Mouse (Mus musculus): Measurements from ENCODE around the gene Cacna2d2. TPM values are rescaled to one million over a fixed set of nuclear protein-coding genes. Genes with fewer than 3 reads are reported as not detected.

Gene Cacna2d2
- polyA plus RNA-seq, 1 experiment from 2014 or later = 4.2 TPM

DNA sequence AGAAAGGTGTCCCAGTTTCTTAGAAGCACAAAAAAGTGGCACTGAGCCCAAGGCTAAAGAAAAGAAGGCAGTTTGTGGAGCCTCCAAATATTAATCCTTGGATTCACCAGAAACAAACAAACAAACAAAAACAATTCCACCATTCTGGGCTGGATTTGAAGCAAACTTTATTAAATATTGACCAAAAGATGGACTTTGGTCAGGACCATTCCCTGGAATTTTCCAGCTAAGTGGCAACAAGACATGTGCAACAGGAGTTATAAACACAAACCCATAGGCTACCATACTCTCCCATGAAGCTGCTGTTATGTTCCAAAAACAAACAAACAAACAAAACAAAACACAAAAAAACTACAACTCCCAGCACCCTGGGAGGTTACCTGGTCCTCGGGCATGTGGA, 74.6 kb downstream of the Cacna2d2 start:
- Histone ChIP-seq H3K9me3 (ENCODE audit: control insufficient read depth, low read length) (no peaks in the 10 kb centered on the region), H3K27me3 (ENCODE audit: control insufficient read depth, insufficient read depth, low read length) (no peaks in the 10 kb centered on the region), H3K36me3 (ENCODE audit: control insufficient read depth, insufficient read depth, low read length) (no peaks in the 10 kb centered on the region), H3K4me1 (replicated peaks; ENCODE audit: control insufficient read depth, insufficient read depth, low read length) (peaks cover under 1% of the 10 kb centered on the region; the same call in 1 of the 2 replicates), H3K9ac (ENCODE audit: low read depth, low read length) (no peak overlapping the region), H3K4me2 (replicated peaks; ENCODE audit: low read depth, low read length) (no peak overlapping the region), H3K27ac (ENCODE audit: low read depth, low read length) (no peak overlapping the region), H3K4me3 (ENCODE audit: low read depth, low read length) (no peak overlapping the region)
- DNase-seq (ENCODE audit: low spot score) (no peak), ATAC-seq (ENCODE audit: low FRiP score) (no peak)
- 88% methylated on average over 1 of the region's 1 CpGs for WGBS

DNA sequence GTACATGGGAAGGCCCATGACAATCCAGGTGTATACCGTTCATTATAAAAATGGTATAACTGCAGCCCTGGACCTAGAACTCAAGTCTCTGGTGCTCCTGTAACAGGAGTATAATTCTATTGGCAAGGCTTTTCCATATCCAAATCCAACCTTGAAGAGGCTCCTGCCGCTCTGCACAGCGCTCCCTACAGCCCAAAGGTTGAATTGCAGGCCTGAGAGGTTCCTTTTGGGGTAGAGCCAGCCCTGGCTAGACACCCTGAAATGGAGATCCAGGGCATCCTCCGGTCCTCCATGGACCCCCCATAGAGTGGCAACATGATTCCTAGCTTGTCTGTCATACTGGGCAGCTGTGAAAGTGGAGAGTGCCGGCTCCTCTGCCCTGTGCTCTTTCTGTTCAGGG, 79.6 kb downstream of the Cacna2d2 start:
- 0 out of 2 replicates have a peak, but pooled peaks have one; percentile 17 for ATAC-seq (ENCODE audit: low FRiP score)
- no peak overlapping the region for H3K9ac ChIP-seq (ENCODE audit: low read depth, low read length)
- H3K27ac ChIP-seq (ENCODE audit: low read depth, low read length) = peak overlapping the region; percentile 6; the same call in 1 of the 2 replicates
- peak overlapping the region; percentile 1; the same call in 1 of the 2 replicates for H3K4me2 ChIP-seq (replicated peaks; ENCODE audit: low read depth, low read length)
- H3K4me1 ChIP-seq (replicated peaks; ENCODE audit: control insufficient read depth, insufficient read depth, low read length) = peaks cover 10% of the 10 kb centered on the region; the same call in 1 of the 2 replicates
- H3K36me3 ChIP-seq (ENCODE audit: control insufficient read depth, insufficient read depth, low read length) = no peaks in the 10 kb centered on the region
- no peaks in the 10 kb centered on the region for H3K9me3 ChIP-seq (ENCODE audit: control insufficient read depth, low read length)
- H3K27me3 ChIP-seq (ENCODE audit: control insufficient read depth, insufficient read depth, low read length) = no peaks in the 10 kb centered on the region
- 31% methylated on average over 5 of the region's 5 CpGs for WGBS
- H3K4me3 ChIP-seq (ENCODE audit: low read depth, low read length) = no peak overlapping the region
- peak; percentile 74 for DNase-seq (ENCODE audit: low spot score)

GRCm38 (mm10) chr9:107479593-107479992, 80.2 kb downstream of the Cacna2d2 start:
- peak overlapping the region; percentile 1 for H3K4me2 ChIP-seq (replicated peaks; ENCODE audit: low read depth, low read length)
- WGBS = 10% methylated on average over 14 of the region's 14 CpGs
- ATAC-seq (ENCODE audit: low FRiP score) = no peak
- H3K9ac ChIP-seq (ENCODE audit: low read depth, low read length) = no peak overlapping the region
- no peaks in the 10 kb centered on the region for H3K9me3 ChIP-seq (ENCODE audit: control insufficient read depth, low read length)
- H3K4me1 ChIP-seq (replicated peaks; ENCODE audit: control insufficient read depth, insufficient read depth, low read length) = peaks cover 13% of the 10 kb centered on the region; the same call in 1 of the 2 replicates
- no peaks in the 10 kb centered on the region for H3K36me3 ChIP-seq (ENCODE audit: control insufficient read depth, insufficient read depth, low read length)
- peak overlapping the region; percentile 67 for H3K27ac ChIP-seq (ENCODE audit: low read depth, low read length)
- no peak overlapping the region for H3K4me3 ChIP-seq (ENCODE audit: low read depth, low read length)
- DNase-seq (ENCODE audit: low spot score) = peak; percentile 63
- no peaks in the 10 kb centered on the region for H3K27me3 ChIP-seq (ENCODE audit: control insufficient read depth, insufficient read depth, low read length)

GRCm38 (mm10) chr9:107480477-107481069, 81.2 kb downstream of the Cacna2d2 start:
- WGBS = 11% methylated on average over 9 of the region's 9 CpGs
- Histone ChIP-seq H3K27me3 (ENCODE audit: control insufficient read depth, insufficient read depth, low read length) (no peaks in the 10 kb centered on the region), H3K36me3 (ENCODE audit: control insufficient read depth, insufficient read depth, low read length) (no peaks in the 10 kb centered on the region), H3K4me3 (ENCODE audit: low read depth, low read length) (no peak overlapping the region), H3K9me3 (ENCODE audit: control insufficient read depth, low read length) (no peaks in the 10 kb centered on the region), H3K4me1 (replicated peaks; ENCODE audit: control insufficient read depth, insufficient read depth, low read length) (peaks cover 14% of the 10 kb centered on the region; the same call in 1 of the 2 replicates), H3K9ac (ENCODE audit: low read depth, low read length) (no peak overlapping the region), H3K4me2 (replicated peaks; ENCODE audit: low read depth, low read length) (no peak overlapping the region), H3K27ac (ENCODE audit: low read depth, low read length) (peak overlapping the region; percentile 67)
- peak; percentile 54 for DNase-seq (ENCODE audit: low spot score)
- ATAC-seq (ENCODE audit: low FRiP score) = peak; percentile 56; the same call in 1 of the 2 replicates

DNA sequence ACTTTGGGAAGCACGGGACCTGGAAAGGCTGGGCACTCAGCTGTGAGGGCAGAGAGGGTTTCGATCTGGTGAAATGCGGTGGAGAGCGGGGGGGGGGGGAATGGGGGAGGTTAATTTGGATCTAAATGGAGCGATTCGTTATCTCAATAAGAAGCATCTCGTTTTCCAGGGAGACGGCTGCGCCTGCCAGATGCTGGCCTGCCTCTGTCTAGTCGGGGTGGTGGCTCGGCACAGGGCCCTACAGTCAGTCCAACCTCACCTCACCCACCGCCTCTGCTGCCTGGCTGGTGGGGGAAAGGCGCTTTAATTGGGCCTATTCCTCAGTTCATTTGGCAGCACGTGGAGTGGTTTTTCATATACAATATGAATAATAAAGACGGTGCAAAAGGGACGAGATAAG, 81.9 kb downstream of the Cacna2d2 start:
- DNase-seq (ENCODE audit: low spot score) (no peak), ATAC-seq (ENCODE audit: low FRiP score) (no peak)
- 21% methylated on average over 16 of the region's 16 CpGs for WGBS
- no peak overlapping the region for H3K4me2 ChIP-seq (replicated peaks; ENCODE audit: low read depth, low read length)
- no peaks in the 10 kb centered on the region for H3K27me3 ChIP-seq (ENCODE audit: control insufficient read depth, insufficient read depth, low read length)
- H3K9ac ChIP-seq (ENCODE audit: low read depth, low read length) = no peak overlapping the region
- H3K4me3 ChIP-seq (ENCODE audit: low read depth, low read length) = no peak overlapping the region
- H3K36me3 ChIP-seq (ENCODE audit: control insufficient read depth, insufficient read depth, low read length) = no peaks in the 10 kb centered on the region
- H3K9me3 ChIP-seq (ENCODE audit: control insufficient read depth, low read length) = no peaks in the 10 kb centered on the region
- H3K4me1 ChIP-seq (replicated peaks; ENCODE audit: control insufficient read depth, insufficient read depth, low read length) = peaks cover 19% of the 10 kb centered on the region; the same call in 1 of the 2 replicates
- peak overlapping the region; percentile 67; the same call in 1 of the 2 replicates for H3K27ac ChIP-seq (ENCODE audit: low read depth, low read length)

DNA sequence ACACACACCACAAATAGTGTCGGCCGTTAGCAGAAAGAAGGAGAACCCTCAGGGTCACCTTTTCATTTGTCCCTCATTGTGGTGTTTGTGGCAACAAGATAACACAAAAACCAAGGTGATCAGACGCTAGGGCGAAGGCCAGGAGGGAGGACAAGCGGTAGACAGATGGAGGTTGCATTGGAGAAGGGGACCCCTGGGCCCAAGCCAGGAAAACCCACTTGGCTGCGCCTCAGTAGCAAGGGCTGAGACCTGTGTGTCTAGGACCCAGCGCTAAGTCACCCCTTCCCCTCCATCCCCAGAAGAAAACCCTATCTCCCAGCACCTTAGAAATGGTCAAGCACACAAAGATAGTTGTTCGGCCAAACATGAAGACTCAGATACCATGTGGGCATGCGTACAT, 82.6 kb downstream of the Cacna2d2 start:
- no peaks in the 10 kb centered on the region for H3K27me3 ChIP-seq (ENCODE audit: control insufficient read depth, insufficient read depth, low read length)
- no peak for DNase-seq (ENCODE audit: low spot score)
- peaks cover 22% of the 10 kb centered on the region; the same call in 1 of the 2 replicates for H3K4me1 ChIP-seq (replicated peaks; ENCODE audit: control insufficient read depth, insufficient read depth, low read length)
- H3K9me3 ChIP-seq (ENCODE audit: control insufficient read depth, low read length) = no peaks in the 10 kb centered on the region
- no peak overlapping the region for H3K9ac ChIP-seq (ENCODE audit: low read depth, low read length)
- no peak for ATAC-seq (ENCODE audit: low FRiP score)
- no peak overlapping the region for H3K4me2 ChIP-seq (replicated peaks; ENCODE audit: low read depth, low read length)
- peak overlapping the region; percentile 67; the same call in 1 of the 2 replicates for H3K27ac ChIP-seq (ENCODE audit: low read depth, low read length)
- H3K36me3 ChIP-seq (ENCODE audit: control insufficient read depth, insufficient read depth, low read length) = no peaks in the 10 kb centered on the region
- 98% methylated on average over 9 of the region's 9 CpGs for WGBS
- no peak overlapping the region for H3K4me3 ChIP-seq (ENCODE audit: low read depth, low read length)

GRCm38 (mm10) chr9:107482770-107483169, 83.4 kb downstream of the Cacna2d2 start:
- no peak overlapping the region for H3K9ac ChIP-seq (ENCODE audit: low read depth, low read length)
- 87% methylated on average over 4 of the region's 4 CpGs for WGBS
- no peak overlapping the region for H3K4me2 ChIP-seq (replicated peaks; ENCODE audit: low read depth, low read length)
- no peak overlapping the region for H3K27ac ChIP-seq (ENCODE audit: low read depth, low read length)
- H3K36me3 ChIP-seq (ENCODE audit: control insufficient read depth, insufficient read depth, low read length) = no peaks in the 10 kb centered on the region
- ATAC-seq (ENCODE audit: low FRiP score) (no peak), DNase-seq (ENCODE audit: low spot score) (no peak)
- H3K9me3 ChIP-seq (ENCODE audit: control insufficient read depth, low read length) = no peaks in the 10 kb centered on the region
- H3K4me1 ChIP-seq (replicated peaks; ENCODE audit: control insufficient read depth, insufficient read depth, low read length) = peaks cover 22% of the 10 kb centered on the region; the same call in 1 of the 2 replicates
- H3K27me3 ChIP-seq (ENCODE audit: control insufficient read depth, insufficient read depth, low read length) = no peaks in the 10 kb centered on the region
- H3K4me3 ChIP-seq (ENCODE audit: low read depth, low read length) = no peak overlapping the region

GRCm38 (mm10) chr9:107483714-107484113, 84.3 kb downstream of the Cacna2d2 start:
- no peaks in the 10 kb centered on the region for H3K36me3 ChIP-seq (ENCODE audit: control insufficient read depth, insufficient read depth, low read length)
- no peaks in the 10 kb centered on the region for H3K9me3 ChIP-seq (ENCODE audit: control insufficient read depth, low read length)
- no peak overlapping the region for H3K9ac ChIP-seq (ENCODE audit: low read depth, low read length)
- no peak for ATAC-seq (ENCODE audit: low FRiP score)
- H3K4me1 ChIP-seq (replicated peaks; ENCODE audit: control insufficient read depth, insufficient read depth, low read length) = peaks cover 22% of the 10 kb centered on the region; the same call in 1 of the 2 replicates
- 94% methylated on average over 5 of the region's 5 CpGs for WGBS
- no peaks in the 10 kb centered on the region for H3K27me3 ChIP-seq (ENCODE audit: control insufficient read depth, insufficient read depth, low read length)
- H3K27ac ChIP-seq (ENCODE audit: low read depth, low read length) = peak overlapping the region; percentile 82; the same call in 1 of the 2 replicates
- DNase-seq (ENCODE audit: low spot score) = no peak
- no peak overlapping the region for H3K4me3 ChIP-seq (ENCODE audit: low read depth, low read length)
- H3K4me2 ChIP-seq (replicated peaks; ENCODE audit: low read depth, low read length) = no peak overlapping the region

- no peaks in the 10 kb centered on the region for H3K36me3 ChIP-seq (ENCODE audit: control insufficient read depth, insufficient read depth, low read length)
- DNase-seq (ENCODE audit: low spot score) (peak; percentile 46), ATAC-seq (ENCODE audit: low FRiP score) (peak; percentile 17)
- H3K27ac ChIP-seq (ENCODE audit: low read depth, low read length) = peak overlapping the region; percentile 82
- no peak overlapping the region for H3K9ac ChIP-seq (ENCODE audit: low read depth, low read length)
- no peaks in the 10 kb centered on the region for H3K9me3 ChIP-seq (ENCODE audit: control insufficient read depth, low read length)
- no peak overlapping the region for H3K4me2 ChIP-seq (replicated peaks; ENCODE audit: low read depth, low read length)
- peaks cover 19% of the 10 kb centered on the region; the same call in 1 of the 2 replicates for H3K4me1 ChIP-seq (replicated peaks; ENCODE audit: control insufficient read depth, insufficient read depth, low read length)
- H3K27me3 ChIP-seq (ENCODE audit: control insufficient read depth, insufficient read depth, low read length) = no peaks in the 10 kb centered on the region
- no peak overlapping the region for H3K4me3 ChIP-seq (ENCODE audit: low read depth, low read length)
- 66% methylated on average over 17 of the region's 17 CpGs for WGBS
These were observed 84.9 kb downstream of the Cacna2d2 start for GRCm38 (mm10) chr9:107484302-107484701.

Data from hindbrain, embryonic 11.5 days (tissue).